Mouse (Mus musculus) cerebellum, adult (tissue): ENCODE results near the gene Brinp2.

Source experiments
- ATAC-seq: cut with Nextera tagmentation; 2 replicates; pipeline ENCODE4 v1.9.2; 2017; ENCODE audit warnings: mild to moderate bottlenecking, moderate library complexity, mixed read lengths; ENCODE audit not compliant: insufficient number of reproducible peaks, low FRiP score, low TSS enrichment

Gene Brinp2

DNA sequence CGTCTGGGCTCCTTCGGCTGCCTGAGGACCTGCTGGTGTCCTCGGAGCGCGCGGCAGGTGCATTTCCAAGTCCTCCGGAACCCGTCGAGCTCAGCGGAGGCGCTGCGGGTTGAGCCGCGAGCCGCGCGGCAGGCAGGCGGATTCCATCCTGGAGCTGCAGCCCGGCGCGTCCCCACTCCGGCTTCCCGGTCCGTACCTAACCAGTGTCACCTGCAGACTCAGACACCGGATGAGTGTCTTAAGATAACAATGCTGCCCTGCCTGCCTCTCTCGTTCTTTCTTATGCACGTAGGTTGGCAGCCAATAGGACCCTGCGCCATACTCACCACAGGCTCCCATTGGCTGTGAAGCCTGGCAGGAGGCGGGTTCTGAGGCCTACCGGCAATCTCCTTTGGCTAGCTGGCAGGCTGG, at the start of gene Brinp2:
TSS of gene Brinp2 (minus strand) at position 276 of the 411 bp plus-strand sequence.
- peak; percentile 97 for ATAC-seq

DNA sequence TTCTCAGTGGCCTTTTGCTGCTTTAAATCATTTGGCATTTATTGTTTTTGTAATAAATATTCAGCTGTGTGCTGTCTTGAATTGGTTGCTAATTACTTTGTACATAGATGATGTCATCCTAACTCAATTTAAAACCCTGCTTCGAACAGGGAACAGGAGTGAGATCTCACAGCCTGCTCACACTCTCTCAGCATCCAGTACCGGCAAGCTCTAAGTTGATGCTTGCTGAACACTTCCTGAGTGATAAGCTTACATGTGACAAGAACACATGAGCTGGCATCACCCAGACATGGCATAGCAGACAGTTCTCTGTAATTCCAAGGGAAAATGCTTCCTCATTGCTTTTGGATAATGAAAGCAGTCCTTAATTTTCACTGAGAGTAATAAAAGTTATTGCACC, 44.8 kb upstream of the Brinp2 start:
- ATAC-seq, result no peak

DNA sequence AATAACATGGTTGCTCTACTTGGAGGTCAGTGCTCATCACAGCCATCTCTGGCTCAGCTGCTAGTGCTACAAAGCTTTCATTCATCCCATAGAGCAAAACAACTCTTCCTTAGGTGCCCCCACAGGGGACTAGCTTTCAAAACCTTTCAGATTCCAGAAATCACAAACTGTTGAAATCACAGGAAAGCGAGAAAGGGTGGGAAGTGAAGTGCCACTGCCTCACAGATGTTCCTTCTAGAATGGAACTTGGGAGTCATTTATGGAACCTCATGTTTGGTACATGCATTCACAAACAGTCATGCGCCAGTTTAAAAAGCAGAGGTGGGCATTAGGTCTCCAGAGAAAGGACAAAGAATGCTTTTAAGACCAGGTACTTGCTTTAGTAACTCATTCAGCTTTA, 40.9 kb upstream of the Brinp2 start:
- no peak for ATAC-seq

DNA sequence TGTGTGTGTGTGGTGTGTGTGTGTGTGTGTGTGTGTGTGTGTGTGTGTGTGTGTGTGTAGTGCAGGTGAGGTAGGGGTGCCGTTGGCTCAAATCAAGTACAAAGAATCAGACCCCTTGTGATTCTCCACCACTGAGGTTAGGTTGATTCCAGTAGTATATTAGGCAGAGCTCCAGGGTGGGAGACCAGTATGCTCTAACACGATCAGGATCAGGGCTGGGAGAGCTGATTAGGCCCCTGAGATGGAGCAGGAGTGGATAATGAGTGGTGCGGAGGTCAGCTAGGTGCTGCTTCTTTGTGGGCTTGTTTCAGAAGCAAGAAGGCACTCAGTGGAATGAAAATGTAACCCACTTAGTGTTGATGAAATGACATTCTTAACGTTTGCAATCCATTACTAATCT, 34.6 kb upstream of the Brinp2 start:
- ATAC-seq, result no peak

DNA sequence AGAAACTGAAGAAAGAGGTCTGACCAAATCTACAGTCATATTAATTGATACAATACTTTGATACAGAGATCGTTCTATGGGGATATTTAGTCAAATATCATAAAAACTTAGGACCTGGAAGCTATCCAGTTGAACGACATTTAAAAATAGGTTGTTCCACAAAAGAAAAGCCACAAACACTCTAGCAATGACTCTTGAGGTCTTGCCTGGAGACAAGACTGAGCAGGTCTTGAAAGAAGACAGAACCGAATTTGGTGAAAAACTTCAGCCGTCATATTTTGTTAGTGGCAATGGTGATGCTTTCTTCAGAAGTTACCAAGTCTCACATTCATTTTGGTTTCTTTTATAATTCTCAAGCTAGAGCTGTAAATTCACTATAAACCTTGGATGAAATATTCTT, 32.9 kb upstream of the Brinp2 start:
- ATAC-seq, result no peak

DNA sequence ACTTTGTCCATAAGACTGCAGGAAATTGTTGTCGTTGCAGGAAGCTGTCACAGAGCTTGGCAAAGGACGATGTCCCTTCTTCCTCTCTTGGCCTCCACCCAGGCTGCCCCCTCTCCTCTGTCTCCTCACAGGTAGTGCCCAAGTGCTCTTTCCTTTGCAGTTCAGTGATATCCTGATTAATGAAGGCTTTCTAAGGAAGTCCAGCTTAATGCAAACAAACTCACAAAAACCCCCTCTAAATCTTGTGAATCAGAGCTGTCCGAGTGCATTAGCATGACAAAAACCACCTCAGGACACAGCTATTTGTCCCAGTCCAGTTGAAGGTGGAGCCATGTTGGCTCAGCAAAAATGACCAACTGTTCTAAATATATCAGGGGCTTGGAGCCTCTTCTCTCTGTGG, 30.7 kb upstream of the Brinp2 start:
- no peak for ATAC-seq

DNA sequence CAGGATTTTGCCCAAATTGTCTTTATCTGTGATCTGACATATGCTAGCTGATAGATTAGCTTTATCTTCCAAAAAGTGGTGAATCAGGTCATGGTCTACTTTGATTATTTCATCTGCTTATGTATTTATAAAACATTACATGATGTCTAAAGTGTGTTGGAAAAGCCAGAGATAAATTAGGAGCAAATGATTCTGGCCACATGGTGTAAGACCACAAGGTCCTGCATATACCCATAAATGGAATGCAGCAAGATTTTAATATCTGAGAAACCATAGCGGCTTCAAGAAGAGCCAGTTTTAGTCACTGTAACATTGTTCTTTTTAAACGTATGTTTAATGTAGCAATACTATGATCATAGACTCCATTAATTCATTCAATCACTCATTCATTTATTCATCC, 29.2 kb upstream of the Brinp2 start:
- no peak for ATAC-seq

DNA sequence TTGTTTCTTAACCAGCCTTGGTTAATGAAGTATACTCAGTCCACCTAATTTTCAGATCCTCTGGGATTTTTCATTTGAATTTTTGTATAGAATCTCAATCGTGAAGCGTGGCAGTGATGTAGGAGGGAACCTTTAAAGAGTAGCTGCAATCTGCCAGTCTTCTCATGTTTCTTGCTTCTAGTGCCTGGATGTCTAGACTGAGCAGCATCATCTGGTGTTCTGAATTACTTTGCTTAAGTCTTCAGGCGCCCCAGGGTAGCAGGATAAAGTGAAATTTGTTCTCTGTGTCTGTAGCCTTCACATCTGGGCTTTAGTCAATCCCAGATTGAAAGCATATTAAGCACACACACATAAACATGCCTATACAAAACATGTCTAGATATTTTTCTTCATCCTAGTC, 27.1 kb upstream of the Brinp2 start:
- no peak for ATAC-seq

DNA sequence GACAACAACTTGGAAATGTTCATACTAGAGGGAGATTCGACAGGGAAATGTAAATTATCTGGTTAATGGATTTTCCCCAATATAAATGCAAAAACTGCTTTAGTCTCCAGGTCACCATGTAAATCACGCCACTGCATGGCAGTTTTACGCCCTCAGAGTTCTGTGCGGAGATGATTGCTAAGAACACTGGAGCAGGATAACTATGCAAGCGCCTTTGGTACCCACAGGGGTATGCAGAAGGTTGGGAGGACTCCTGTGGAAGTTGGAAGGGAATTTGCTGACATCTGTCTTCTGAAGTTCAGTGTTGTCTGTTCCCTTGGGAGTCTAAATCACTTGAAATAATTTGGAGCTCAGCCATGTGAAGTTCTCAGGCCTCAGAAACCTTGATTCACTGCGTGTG, 26.2 kb upstream of the Brinp2 start:
- no peak for ATAC-seq

DNA sequence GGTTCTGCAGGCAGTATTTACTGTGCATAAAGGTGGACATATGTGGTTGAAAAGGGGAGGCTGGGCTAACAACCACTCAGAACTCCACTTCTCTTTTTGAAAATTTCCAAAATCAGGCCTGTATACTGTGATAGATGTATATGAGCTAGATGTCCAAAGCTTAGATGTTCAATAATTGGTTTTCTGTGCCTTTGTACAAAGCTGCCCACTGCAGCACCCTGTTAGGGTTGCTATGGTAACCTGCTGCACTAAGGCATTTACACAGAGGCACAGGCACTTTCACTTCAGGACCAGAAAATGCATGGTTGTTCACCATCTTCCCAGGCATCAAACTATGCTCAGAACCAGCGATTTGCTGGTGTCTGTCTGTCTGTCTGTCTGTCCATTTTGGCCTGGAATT, 8.3 kb upstream of the Brinp2 start:
- ATAC-seq, result no peak

DNA sequence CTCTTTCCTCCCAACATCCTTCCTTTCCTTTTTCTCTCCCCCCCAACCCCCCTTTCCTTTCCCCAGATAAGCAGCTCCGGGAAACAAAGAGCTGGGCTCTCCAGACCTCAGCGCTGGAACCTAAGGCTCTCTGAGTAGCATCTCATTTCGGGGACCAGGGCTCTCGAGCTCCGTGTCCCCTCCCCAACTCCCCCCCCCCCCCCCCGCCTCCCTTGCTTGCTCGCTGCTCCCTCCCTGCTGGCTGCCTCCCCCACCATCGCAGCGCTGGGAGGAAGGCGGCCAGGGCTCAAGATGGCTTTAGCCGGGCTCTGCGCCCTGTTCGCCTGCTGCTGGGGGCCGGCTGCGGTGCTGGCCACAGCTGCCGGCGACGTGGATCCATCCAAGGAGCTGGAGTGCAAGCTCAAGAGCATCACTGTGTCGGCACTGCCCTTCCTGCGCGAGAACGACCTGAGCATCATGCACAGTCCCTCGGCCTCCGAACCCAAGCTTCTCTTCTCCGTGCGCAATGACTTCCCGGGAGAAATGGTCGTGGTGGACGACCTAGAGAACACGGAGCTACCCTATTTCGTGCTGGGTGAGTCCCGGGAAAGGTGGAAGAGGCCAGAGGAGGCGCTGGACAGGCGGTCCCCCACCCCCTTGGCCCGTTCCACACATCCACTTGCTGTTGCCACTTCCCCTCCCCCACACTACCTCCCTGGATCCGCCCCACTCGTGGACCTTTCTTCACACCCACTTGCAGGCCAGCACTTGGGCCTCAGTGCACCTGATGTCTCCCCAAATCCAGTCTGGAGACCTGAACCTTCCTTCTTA, 6.4 kb upstream of the Brinp2 start:
- ATAC-seq, result peak; percentile 77

DNA sequence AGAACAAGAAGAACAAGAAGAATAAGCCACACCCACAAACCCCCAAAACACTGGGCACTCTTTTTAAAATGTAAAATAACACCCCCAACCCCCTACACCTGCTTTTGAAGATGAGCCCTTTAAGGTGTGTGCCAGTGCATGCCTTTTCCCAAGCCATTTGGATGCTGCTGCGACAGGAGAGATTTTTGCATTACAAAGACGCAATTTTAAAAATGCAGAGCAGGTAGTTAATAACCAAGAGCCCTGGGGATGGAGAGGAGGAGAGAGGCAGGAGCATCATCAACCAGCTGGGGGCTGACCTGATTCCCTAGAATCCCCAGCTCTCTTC, 5.8 kb upstream of the Brinp2 start, which contains the start of gene Astn1:
TSS of gene Astn1 (plus strand) at position 310 of the 328 bp plus-strand sequence.
- peak; percentile 38 for ATAC-seq

DNA sequence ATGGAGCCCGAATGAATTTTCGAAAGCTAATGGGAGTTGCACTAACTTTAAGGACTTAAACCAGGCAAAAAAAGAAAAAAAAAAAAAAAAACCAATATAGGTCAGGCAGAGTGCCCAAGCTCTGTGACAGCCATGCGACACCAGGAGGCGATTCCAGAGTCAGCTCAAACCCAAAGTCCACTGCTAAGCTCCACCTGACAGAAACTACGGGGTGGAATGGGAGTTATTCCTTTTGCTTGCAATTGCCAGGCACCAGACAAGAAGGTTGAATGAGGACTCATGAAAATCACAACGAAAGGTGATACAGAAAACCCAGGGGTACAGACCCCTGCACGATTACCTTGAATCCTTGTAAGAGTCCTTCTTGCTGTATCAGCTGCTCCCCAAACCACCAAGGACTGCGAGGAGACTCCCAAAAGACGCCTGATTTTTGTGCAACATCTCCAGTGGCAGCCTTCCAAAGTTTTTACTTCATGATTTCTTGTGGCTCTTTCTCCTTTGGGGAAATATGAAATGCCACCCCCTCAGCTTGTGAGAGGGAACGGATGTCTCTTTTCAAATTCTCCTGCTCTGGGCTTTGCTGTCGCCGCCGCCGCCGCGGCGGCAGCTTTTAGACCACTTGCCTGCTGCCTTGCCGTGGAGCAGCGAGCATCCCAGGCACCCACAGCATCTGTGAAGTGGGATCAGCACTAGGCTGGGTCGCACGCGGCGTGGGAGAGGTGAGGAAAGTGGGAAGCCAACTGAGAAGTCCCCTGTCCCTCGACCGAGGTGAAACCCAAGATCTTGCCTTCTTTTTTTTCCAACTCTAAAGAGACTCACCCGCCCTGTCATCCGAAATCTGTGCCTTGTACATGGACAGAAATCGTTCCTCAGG, 712 bp downstream of the Brinp2 start:
- peak; percentile 33 for ATAC-seq

DNA sequence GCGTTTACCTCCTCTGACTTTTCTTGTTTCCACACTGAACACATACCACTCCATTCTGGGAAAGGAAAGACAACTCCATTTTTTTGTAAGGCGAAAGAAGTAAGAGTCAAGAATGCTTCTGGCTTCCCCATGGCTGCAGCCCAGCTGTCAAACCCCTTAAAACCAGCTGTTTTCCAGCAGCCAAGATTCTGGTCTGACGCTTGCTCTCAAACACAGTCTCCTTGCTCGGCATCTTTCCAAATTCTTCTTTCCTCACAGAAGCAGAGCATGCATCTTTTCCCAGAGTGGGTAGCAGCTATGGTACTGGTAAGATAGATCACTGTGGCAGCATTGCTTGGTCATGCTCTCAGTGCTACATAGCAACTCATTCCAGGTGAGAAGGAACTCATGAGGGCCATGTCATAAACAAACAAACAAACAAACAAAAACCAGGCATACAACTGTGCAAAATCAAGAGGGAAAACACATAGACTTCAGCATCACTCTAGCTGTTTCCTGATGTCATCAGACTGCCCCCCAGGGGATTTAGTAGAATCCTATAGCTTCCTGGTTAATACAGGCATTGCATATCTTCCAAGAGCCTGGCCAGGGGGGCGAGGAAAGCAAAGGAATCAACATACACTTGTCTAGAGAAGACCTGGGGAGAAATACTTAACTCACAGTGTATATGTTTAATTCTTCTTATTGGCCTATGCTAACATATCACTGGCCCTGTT, 2.3 kb downstream of the Brinp2 start:
- ATAC-seq, result no peak

DNA sequence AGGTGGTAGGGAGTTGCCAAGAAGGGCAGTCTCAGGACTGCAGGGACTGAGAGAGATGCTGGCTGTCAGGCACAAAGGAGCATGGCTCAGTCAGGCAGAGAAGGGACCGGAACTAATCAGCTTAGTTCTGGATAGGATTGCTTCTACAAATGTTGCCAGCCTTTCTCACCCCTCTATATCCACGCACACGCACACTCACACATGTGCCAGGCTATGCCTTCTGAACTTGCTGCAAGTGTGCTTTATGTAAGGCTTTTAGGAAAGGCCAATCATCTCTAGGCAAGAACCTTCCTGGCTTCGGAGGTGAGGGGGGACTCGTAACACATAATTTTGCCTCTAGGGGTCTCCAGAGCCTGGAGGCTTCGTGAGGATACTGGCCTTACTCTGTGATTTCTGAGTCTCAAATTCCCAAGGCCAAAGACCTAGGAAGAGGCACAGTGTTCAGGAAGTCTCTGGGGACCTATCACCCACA, 12.8 kb downstream of the Brinp2 start:
- ATAC-seq, result no peak

DNA sequence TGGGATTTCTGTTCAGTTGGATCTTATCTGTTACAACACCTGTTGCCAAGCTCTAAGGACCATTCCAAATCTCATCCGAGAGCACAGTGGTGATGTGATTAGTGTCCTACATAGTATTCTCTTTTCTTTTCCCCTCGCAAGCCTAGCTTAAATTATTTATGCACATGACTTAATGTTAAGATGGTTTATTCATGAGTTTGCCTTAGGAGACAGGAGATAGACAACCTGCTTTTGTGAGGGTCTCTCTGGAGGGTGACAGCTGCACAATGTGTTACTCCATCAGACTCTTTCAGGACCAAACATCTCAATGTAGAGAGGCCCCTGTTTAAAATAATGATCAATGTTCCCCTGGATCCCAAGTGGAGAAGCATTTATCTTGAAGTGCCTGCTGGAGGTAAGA, 27.3 kb downstream of the Brinp2 start:
- ATAC-seq, result 0 out of 2 replicates have a peak, but pooled peaks have one; percentile 9

DNA sequence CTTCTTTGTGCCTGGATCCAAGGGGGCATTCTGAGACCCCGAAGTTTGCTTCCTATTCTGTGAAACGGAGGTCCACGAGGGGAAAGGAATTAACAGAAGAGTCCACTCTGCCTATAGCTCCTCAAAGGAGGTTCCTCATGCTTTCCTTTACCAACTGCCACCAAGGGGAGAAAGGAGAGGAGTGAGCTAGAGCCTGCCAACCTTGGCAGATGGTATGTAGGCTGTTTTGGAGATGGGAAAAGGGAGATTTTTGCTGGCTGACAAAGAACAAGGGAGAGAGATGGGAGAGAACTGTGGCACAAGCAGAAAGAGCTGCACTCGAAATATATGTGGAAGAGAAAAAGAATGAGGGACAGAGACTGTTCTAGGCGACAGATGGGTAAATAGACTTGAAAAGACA, 28.0 kb downstream of the Brinp2 start:
- ATAC-seq, result peak; percentile 95

DNA sequence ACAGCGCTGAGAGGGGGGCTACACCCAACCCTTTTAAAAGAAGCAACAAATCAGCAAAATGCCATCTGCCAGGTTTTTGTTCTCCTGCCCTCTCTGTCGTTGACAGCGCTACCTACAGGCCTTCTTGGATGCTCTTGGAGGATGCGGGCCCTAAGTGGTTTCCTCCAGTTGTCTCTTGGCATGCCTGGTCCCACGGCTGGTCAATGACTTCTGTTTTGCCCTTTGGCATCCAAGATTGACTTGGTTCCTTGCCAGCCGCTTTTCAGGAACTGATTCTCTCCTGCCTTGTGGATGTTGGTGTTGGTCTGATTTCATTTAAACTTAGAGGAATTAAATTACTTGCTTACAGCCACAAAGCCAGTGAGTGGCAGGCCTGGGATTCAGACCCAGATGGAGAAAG, 32.8 kb downstream of the Brinp2 start:
- no peak for ATAC-seq

DNA sequence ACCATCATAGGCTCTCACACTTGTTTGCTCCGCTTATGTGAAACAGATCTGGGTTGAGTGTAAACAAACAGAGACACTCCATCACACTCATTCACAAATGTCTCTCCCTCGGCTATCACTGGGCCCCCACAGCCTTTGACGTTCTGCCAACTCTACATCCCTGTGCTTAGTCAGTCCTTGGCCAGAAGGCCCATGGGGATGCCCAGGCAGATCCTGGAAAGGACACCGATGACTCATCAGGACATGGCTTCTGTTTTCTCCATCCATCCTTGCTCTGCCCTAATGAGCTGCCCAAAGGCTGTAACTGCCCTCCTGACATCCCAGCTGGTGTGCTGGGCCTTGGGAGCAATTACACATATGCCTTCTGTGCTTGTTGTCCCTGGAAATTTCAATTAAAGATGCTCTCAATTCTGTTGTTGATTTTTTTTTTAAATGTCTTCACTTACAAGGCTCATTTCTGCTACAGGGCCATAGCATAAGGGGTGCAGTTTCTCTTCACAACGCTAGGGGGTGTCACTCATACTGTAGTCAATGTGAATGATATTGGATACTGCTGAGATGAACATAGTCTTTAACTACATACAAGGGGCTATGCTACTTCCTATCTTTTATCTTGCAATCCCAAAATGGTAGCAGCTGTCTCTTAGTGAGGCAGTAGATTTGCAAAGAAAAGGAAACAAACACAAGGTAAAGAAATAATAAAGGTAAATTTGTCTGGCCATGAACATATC, 45.5 kb downstream of the Brinp2 start:
- peak; percentile 98 for ATAC-seq

DNA sequence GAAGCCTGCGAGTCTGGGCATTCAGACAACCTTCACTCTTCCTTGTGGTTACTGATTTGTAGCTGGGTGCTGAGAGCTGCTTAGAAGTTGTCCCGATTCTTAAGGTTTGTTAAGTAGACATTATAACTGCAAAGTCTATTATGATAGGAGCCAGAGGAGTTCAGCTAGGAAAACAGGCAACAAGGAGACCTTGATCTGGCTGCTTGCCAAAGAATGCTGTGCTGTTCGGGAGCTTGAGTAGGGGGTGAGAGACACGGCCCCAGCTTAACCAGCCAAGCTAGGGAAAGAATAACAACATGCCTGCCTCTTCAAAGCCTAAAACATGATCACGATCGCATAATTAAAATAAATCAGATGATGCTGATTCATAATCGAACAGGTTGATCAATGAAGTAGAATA, 59.1 kb downstream of the Brinp2 start:
- ATAC-seq, result no peak
